Mouse (Mus musculus): ENCODE results near the gene Foxred2.

DNA sequence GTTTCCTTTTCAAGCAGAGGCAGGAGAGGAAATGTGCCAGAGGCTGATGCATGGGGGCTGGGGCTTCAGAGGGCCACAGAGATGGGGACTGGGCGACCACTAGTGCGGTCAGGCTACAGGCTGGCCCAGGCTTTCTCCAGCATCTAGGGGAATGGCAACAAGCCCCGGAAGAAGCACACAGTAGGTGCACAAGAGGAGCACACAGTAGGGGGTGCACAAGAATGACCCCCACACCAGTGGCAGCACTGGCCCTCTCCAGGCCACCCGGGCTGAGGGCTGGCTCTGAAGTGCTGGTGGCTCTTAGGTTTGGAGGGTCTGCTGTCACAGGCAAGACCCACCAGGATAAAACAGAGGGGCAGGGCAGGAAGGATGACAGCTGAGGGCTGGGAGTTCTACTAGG is 41.2 kb downstream of the Foxred2 start:
- TF ChIP-seq CTCF (IDR thresholded peaks at IDR 0.05; ENCODE audit: control insufficient read depth, insufficient read depth, low read length) (no peak), POLR2A (IDR thresholded peaks at IDR 0.05; ENCODE audit: borderline replicate concordance, control insufficient read depth, low read depth, low read length) (no peak)
